Mouse (Mus musculus) cortical plate, adult 2 months (tissue): Measurements from ENCODE around the gene Rln3.

Source experiments
- CTCF ChIP-seq: fragments of 200-500 bp; IDR thresholded peaks from 2 replicates; pipeline ENCODE4 v1.5.1; 2011; ENCODE audit warnings: mild to moderate bottlenecking, control low read depth, low read length; ENCODE audit not compliant: insufficient read depth; ENCODE audit errors: extremely low read depth
- POLR2A ChIP-seq: fragments of 200-500 bp; IDR thresholded peaks from 2 replicates; pipeline ENCODE4 v1.6.1; 2011; ENCODE audit warnings: mild to moderate bottlenecking, low read length, control low read depth; ENCODE audit not compliant: insufficient read depth; ENCODE audit errors: extremely low read depth

DNA sequence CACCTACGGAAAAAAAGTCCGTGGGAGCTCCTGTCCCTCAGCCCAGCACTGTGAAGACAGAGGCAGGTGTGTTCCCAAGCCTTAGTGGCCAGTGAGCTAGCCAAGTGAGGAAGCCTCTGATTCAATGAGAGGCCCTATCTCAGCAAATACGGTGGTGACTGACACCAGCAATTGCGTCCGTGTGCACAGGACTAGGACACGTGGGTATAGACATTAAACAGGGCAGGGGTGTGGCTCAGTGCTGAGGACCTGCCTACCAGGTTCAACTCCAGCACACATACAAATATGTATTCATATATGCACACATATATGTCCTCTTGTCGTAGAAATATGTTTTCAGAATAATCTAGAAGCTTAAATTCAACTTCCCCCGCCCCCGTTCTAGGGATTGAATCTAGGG is 25.1 kb downstream of the Rln3 start:
- TF ChIP-seq POLR2A: no peak
- TF ChIP-seq CTCF: no peak
